Mouse (Mus musculus): ENCODE data around the gene Dynll1.

GRCm38 (mm10) chr5:115340007-115340406 is 39.2 kb upstream of the Dynll1 start:
- TF ChIP-seq CTCF (IDR thresholded peaks at IDR 0.05) (no peak), EP300 (IDR thresholded peaks at IDR 0.05) (no peak)

Measured in lung, postnatal 0 days (tissue).